Mouse (Mus musculus): ENCODE data around the gene Ifnk.

Gene Ifnk

GRCm38 (mm10) chr4:35140317-35140716, 11.5 kb upstream of the Ifnk start:
- peak; percentile 48 for DNase-seq

DNA sequence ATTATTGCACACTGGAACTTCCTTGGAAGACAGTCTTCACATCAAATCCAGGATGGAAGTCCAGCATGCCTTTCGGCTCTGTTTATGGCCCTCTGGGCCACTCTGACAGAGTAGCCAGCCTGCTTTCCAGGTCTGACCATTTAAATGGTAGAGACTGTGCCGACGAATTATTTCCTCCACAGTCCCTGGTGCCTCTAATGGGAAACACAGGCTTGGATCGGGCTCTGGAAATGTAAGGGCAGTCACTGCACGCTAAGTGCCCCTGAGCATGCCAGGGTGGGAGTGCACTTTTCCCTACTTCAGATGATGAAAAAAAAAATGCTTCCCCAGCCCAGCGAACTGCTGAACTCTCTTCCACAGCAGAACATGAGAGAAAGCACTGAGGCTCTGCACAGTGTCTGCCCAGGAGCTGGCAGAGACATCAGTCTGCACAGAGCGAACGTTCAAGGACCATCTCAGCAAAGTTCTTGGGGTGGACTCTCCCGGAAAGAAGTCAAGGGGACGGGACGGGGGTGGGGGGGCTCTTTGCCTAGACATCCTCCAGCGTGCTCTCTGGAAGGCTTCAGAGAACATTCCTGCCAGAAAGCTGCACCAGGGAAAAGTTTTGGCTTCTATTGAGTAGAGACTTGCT, 8.3 kb upstream of the Ifnk start:
- DNase-seq, result no peak

- DNase-seq, result no peak
Measured at GRCm38 (mm10) chr4:35145726-35146125, 6.1 kb upstream of the Ifnk start.

DNA sequence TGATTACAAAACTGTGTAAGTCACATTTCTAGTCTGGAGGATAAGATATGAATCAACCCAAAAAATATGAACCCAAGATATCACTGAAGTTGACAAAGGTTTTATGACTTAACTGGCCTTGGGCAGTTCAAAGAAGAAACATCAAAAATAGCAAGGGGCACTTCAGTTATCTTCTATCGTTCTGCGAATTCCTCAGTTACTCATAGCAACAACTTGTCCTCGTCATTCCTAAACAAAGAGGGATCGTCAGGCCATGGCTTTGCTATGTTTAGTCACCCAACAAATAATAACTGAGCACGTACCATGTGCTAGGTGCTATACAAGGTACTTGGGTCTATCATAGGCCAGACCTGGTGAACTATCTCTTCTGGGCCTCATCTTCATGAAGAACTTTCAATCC, 5.3 kb upstream of the Ifnk start:
- DNase-seq, result no peak

GRCm38 (mm10) chr4:35148326-35148725, 3.5 kb upstream of the Ifnk start:
- DNase-seq, result no peak

DNA sequence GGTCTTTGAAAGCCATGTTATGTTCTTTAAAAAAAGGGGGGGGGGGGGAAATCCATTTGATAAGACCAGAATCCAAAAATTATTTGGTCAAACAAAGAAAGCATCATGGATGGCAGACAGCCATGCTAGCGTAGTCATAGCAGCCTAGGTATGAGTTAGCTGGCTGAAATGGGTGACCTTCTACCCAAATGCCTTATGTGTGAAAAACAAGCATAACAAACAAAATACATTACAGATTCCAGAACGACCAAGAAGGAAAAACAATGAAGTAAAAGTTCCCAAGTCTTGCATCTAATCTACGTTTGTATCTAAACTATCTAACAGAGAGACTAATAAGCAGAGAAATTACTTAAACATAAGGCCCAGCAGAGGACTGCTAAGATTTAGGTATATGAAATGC, 1.1 kb upstream of the Ifnk start:
- DNase-seq, result no peak

DNA sequence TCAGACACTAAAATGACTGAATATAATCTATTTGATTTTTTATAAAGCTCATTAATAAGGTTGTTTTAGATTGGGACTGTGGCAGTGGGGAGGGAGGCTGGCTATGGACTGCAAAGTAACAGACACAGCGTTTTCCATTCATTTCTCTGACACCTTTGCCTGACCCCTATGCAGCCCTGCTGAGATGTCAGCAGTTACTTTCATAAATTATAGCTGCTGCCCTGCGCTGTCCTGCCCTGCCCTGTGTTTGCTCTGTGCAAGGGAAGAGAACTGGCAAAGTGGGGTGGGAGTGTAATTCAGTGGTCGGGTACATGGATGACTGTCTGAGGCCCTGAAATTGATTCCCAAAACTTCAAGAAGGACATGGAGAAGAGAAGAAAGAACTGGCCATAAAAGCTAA, 2.2 kb downstream of the Ifnk start:
- no peak for DNase-seq

DNA sequence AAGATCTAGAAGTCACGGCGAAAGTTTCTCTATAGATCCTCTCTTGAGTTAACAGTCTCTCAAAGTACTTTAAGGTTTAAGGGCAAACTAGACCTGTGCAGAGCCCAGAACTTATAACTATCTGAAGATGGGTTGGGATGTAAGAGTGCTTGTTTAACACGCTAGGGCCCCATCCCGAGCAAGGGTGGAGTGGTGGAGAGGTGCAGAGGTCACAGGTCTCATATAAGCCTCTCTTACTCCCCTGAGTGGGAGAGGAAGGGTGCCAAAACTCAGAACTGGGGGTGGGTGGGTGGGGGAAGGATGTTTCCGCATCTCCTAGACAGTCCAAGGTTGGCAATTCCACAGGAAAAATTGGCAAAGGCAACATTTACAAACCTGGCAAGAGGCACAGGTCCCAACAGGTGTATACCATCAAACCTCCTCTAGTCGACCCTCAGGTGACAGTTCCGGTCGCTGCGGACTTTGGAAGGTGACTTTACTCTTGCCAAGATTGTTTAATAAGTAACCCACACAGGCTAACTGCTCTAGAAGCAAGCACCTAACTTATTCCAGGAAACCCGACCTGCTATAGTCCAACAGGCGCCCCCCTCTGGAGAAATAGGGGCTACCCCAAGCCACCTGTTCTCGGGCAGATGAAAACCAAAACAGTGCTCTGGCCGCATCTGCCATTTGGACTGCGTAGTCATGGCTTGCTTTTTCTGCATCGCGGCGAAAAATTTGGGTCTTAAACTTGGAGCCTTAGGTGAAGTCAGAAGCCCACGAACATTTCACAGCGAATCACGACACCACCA, 3.5 kb downstream of the Ifnk start:
- DNase-seq, result peak; percentile 75

GRCm38 (mm10) chr4:35156149-35156611, 4.3 kb downstream of the Ifnk start:
- DNase-seq, result peak; percentile 73

- peak; percentile 95 for DNase-seq
Measured at GRCm38 (mm10) chr4:35156751-35157611, 5.1 kb downstream of the Ifnk start, which contains the start of gene Mob3b. Gene Mob3b, minus strand, starts transcription at chr4:35157484.

DNA sequence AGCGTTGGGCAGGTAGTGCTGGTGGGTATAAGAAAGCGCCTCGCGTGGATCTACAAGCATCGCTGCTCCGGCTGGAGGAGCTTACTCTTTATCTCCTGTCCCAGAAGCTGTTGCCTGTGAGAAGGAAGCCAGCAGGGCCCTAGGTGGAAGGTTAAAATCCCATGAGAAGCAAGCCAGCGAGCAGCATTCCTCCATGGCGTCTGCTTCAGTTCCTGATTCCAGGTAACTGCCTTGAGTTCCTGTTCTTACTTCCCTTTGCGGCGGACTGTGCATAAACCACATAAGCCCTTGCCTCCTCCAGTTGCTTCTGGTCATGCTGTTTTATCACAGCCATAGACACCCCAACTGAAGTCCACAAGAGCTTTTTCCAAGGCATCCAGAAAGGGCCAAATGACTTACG, 6.0 kb downstream of the Ifnk start:
- DNase-seq, result no peak

- DNase-seq, result no peak
Measured at GRCm38 (mm10) chr4:35165275-35165674, 13.4 kb downstream of the Ifnk start.

DNA sequence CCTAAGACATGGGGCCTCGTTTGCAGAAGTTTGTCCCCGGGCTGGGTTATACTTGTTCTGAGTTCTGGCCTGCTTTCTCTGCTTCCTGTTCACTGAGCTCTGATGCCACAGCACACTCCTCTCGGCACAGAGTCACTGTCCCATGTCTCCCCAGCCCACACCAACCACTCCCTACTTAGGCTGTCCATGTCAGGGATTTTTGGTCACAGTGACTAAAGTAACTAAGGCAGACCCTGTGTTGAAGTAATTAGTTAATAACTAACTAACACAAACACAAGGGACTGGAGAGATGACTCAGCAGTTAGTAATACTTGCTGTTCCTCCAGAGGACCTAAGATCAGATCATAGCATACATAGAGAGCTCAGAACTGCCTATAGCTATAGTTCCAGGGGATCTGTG, 14.1 kb downstream of the Ifnk start:
- DNase-seq, result no peak

DNA sequence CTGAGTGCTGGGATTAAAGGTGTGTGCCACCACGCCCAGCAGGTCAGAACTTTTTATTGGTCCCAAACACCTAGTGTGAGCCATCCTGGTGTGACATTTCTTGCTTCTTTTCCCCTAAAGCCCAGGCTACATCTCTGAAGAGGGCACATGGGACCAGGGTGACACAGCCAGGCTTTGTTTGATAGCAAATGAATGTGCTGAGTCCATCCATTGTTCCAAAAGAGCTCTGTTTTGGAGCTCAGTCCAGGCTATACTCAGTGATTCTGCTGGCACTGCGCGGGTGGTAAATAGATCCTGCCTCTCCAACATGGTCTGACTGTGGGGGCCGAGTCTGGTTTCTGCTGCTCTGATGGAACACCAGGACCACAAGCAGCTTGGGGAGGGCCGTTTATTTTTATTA, 16.0 kb downstream of the Ifnk start:
- no peak for DNase-seq

DNA sequence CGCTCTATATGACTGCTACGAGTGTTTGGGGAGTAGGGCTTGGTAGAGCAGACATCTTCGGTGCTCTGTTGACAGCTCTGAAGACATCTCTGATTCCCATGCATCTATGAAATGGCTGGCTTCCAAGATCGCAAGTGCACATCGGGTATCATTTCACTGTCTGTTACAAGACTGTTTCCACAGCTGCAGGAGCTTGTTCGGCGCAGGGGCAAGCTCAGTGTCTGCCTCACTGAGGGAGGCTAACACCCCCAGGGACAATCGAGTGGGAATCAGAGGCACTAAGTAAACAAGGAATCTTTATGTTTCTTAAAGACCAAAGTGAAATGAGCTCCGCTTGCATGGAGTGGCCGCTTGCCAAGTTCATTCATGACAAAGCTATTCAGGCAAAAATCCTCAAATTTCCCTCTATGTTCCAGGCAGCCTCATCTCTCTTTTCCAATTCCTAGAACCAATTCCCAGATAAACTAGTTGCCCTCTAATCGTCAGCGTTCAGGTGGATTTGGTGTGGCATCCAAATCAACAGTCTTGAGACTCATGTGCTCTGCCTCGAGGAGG, 17.8 kb downstream of the Ifnk start:
- no peak for DNase-seq

- no peak for DNase-seq
Measured at GRCm38 (mm10) chr4:35172471-35172870, 20.6 kb downstream of the Ifnk start.

GRCm38 (mm10) chr4:35173551-35173950, 21.7 kb downstream of the Ifnk start:
- no peak for DNase-seq

DNA sequence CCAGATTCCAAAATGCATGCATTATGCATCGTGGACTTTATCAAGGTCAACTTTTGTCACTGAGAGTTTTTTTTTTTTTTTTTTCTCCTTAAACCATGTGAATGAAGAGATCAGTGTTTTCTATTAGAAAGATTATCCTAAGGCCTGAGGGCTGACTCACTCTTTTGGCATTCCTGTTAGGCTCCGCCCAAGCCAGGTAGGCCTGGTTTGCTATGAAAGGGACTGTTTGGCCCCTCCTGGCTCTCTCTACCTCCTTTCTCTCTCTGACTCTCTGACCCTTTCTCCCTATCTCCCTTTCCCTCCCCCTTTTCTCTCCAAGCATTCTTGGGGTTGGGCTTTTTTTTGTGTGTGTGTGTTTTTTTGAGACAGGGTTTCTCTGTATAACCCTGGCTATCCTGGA, 23.7 kb downstream of the Ifnk start:
- DNase-seq, result no peak

GRCm38 (mm10) chr4:35177926-35178645, 26.2 kb downstream of the Ifnk start:
- no peak for DNase-seq

DNA sequence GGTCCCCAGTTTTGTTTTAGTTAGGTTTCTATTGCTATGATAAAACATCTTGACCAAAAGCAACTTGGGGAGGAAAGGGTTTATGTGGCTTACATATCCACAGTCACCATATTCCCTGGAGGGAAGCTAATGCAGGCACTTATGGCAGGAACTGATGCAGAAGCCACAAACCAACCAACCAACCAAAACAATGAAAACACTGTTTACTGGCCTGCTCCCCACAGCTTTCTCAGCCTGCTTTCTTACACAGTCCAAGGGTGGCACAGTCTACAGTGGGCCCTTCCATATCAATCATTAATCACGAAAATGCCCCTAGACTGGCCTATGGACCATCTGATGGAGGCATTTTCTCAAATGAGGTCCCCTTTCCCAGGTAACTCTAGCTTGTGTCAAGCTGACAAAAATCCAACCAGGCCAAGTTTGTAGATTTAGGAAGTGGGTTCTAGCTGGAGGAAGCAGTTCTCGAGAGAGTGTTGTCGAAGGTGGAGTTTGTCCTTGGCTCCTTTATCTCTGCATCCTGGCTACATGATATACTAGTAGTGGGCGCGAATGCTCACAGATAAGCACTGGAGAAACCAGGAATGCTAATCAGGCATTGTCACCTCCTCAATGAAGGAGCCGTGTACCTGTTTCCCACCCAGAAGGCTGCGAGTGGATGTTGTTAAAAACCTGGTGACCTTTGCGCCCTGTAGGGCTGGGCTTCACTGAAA, 35.9 kb downstream of the Ifnk start:
- no peak for DNase-seq

GRCm38 (mm10) chr4:35189794-35190193, 37.9 kb downstream of the Ifnk start:
- DNase-seq, result no peak

- no peak for DNase-seq
Measured at GRCm38 (mm10) chr4:35192725-35193124, 40.9 kb downstream of the Ifnk start.
